Mouse (Mus musculus) urinary bladder, postnatal 4 days (tissue): ENCODE measurements around the gene Rsrp1.
A peak's percentile ranks its signal among the peaks of the same experiment; 100 is the strongest.

Experiments
- DNase-seq, 2 experiments: peaks; one replicate each; pipeline ENCODE4 v3.0.0; 2021 to 2022; ENCODE audit warnings: low spot score in 2 of 2

Gene Rsrp1

DNA sequence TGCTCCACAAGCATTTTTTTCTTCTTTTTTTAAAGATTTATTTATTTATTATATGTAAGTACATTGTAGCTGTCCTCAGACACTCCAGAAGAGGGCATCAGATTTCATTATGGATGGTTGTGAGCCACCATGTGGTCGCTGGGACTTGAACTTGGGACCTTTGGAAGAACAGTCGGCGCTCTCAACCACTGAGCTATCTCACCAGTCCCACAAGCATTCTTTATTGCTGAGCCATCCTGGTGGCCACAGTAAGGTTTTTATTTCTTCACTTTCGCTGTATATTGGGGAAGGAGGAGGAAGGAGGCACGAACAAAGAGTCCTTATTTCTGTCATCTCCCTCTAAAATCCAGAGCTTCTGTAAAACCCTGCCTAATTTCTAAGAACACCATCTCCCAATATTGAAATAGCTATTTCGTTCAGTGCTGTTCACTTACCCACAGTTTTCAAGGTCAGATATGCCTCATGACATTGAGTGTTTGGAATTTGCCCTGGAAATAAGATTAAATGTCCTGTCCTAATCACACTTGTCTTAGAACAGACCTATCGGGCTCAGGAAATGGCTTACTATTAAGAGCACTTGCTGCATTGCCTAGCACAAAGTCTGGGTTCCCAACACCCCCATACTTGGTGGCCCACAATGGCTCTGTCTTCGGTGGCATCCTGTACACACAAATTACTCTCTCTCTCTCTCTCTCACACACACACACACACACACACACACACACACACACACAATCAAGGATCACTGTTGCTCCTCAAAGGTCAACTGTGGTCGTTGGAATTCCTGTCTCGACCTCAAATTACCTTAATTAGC, 1.1 kb upstream of the Rsrp1 start:
- DNase-seq: no peak

DNA sequence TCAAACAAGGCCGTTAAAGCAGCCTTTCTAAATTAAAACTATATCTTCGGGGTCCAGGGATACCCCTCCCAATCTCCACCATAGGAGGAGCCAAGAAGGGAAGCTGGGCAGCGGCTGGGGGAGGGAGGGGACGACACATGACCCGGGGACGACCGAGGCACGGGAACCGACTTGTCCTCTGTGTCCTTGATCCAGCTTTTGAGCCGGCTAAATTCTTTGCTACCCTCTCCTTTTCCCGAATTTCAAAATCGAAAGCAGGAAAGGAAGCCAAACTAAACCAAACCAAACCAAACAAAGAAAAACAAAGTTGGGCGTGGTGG, 507 bp upstream of the Rsrp1 start:
- DNase-seq: peak; percentile 52 to 69

DNA sequence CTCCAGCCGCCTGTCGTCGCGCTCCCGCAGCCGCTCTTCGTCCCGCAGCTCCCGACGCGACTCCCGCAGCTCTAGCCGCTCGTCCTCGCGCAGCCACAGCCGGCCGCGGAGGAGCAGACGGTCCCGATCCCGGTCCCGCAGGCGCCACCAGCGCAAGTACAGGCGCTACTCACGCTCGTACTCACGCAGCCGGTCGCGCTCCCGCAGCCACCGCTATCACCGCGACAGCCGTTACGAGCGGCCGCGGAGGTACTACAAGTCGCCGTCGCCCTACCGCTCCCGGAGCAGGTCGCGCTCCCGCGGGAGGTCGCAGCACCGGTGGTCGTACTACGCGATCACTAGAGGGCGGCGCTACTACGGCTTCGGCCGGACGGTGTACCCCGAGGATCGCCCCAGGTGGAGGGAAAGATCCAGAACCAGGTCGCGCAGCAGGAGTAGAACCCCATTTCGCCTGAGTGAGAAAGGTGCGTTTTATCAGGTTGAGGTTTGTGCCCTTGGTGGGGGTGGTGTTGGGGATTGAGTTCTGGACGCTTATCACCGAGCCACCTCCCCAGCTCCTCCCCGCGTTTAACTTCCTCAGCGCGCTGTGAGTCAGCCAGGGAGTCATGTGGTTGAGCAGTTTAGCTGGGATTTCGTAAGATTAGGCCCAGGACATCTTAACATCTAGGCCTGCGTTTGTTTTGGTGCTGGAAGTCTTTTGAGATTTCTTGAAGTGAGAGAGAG, 788 bp downstream of the Rsrp1 start:
- peak; percentile 60 to 66 for DNase-seq

DNA sequence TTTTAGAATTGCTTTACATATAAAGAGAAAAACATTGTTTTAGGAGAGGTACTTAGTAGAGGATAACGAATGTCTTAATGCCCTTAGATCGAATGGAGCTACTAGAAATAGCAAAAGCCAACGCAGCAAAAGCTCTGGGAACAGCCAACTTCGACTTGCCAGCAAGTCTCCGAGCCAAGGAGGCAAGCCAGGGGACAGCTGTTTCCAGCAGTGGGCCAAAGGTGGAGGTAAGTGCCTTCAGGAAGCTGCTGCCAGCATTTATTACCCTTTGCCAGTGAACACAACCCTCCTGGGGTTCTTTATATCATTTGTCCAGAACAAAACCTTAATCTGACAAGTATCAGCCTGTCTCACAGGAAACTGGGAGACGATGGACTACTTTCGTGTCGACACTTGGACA, 1.8 kb downstream of the Rsrp1 start:
- no peak for DNase-seq

DNA sequence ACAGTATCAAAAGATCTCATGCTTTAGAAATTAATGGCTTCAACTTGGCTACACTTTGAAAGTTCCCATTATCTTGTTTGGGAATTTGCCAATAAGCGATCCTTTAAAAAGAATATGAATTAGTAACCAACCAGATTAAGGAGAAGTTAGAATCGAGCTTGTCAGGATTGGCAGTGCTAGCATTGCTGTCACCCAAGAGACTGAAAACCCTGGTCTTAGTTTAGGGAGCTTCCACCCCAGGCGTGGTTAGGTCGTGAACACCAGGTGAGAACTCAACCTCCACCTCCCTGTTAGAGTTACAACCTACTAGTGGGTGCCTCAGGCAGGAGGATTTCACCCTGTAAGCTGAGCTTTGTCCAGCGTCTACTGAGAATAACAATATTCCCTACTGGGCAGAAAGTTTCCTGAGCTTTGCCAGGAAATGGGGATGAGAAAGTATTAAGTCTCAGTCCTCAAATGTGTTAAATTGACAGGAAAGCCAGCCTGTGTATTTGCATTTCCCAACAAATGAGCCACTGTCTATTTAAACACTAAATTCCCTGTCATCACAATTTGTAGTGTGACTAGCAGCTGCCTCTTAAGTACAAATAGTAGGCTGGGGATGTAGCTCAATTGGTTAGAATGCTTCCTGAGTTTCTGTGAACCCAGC, 4.5 kb downstream of the Rsrp1 start:
- no peak for DNase-seq

DNA sequence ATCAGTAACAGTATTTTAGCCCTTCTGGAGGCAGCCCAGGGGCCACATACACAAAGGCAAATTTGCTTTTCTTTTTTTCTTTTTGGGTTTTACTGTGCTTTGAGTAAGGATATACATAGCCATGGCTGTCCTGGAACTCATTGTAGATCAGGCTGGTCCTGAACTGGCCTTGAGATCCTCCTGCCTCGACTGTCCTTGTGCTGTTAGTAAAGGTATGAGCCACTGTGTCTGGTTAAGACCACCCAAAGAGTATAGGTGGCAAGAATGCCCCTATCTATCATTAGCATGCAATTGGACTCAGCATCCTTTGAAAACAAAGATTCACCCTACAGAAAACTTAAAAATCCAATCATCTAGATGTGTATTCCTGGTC, 5.1 kb downstream of the Rsrp1 start:
- DNase-seq: no peak

DNA sequence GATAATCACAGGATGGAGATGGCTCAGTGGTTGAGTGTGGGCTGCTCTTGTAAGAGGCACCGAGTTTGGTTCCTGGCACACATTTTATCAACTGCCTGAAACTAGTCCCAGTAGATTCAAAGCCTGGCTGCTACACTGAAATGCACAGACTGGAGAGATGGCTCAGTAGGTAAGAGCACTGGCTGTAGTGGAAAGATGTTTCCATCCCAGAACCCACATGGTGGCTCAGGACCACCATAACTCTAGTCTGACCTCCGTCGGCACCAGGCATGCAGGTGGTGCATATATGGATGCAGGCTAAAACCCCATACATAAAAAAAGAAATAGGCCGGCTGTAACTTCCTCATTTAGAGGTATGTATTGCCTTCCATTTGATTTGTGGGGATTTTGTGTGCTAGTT, 6.1 kb downstream of the Rsrp1 start:
- no peak for DNase-seq

DNA sequence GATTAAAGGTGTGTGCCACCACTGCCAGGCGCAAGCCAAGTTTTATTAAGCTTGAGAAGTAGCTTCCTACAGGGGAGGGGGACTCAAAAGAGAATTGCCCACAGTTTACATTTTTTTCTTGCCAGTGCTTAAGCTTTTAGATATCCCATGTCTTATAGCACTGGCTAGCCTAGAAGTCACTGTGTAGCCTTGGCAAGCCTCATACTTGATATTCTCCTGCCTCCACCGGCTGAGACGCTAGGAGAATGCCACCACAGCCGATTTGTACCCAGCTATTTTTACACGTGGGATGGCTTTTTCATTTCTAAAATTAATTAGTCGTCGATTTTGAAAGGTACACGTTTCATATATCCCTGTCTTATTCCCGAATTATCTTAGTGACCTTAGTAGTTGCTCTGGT, 6.8 kb downstream of the Rsrp1 start:
- no peak for DNase-seq

DNA sequence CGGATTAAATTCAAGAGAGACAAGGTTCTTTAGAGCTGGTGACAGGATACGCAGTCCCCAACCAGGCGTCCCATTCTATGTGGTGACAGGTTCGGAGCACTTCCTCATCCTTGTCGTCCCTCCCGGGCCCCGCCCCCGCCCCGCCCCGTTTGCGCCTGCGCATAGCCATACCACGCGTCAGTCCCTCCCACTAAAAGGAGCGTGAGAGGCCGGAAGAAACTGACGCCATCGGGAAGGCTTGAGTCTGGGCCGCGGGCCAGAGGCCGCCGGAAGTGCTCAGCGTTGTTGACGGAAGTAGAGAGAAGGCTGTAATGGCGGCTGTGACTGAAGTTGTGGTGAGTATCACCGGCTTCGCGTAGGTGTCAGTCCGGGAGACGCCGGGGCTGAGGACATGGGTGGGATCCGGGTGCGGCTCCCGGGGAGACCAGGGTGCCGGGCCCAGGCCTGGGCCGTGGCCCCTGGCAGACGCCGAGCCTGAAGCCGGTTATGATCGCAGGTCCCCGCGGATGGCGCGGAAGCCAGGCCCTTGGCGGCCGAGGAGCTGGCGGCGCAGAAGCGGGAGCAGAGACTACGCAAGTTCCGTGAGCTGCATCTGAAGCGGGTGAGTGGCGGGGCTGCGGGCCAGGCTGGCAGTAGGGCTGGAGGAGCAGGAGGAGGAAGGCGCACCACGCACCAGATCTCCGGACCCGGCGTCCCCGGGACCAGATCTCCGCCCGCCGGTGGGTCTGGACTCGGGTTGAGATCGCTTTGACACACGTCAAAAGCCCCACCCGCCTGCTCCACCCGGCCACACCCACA, 7.5 kb downstream of the Rsrp1 start, which contains the start of gene Syf2:
Gene Syf2 (plus strand): TSS at position 215 of the 798 bp plus-strand sequence.
- peak; percentile 92 to 94 for DNase-seq

DNA sequence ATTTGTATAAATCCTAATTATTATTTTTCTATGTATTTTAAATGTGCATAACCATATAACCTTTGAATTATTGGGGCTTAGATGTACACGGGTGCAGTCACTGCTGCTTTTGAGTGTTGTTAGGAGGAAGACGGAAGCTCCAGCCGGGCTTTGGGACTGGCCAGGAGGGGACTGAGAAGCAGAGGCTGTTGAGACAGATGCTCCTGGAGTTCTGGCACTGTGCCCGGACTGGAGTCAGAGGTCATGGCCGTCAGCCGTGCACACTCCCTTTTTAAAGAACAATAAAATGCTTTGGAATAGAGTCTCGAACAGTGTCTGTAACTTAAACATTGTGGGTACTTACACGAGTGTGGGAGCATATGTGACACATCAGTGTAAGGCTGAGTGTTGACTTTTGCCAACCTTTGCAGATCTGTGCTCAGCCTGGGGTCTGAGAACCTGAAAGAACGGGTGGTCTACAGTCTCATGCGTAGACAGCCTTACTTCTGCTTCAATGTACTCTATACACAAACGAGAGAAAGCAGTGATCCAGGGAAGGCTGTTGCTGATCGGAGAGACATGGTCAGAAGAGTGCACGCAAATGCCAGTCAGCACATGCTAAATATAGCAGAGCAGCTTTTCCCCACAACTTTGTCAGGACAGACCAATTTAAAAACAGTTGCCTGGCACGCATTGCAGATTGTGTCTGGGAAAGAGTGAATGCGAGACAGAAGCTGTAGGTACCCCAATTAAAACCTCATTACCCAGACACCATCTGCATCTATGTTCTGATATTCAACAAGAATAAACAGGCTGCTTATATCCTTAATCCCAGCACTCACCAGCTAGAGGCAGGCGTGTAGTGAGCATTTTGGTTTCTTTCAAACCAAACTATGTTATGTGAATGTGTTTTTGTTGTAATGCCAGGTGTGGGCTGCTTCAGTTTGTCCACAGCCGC, 14.1 kb downstream of the Rsrp1 start:
- no peak for DNase-seq

DNA sequence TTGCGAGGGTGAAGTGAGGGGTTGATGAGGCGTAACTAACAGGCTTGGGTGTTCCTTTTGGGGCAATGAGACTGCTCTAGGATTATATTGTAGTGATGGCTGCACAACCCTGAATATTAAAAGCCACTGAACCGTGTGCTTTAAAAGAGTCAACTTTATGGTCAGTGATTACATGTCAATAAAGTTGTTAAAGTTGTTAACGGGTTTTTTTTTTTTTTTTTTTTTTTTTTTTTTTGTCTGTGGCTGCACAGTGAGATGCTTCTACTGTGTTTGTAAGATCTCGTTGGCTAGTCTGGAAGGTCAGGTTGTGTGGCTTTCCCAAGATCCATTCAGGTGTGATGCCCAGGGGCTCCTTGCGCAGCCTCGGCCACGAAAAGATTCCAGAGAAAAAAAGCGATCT, 16.5 kb downstream of the Rsrp1 start:
- no peak for DNase-seq

DNA sequence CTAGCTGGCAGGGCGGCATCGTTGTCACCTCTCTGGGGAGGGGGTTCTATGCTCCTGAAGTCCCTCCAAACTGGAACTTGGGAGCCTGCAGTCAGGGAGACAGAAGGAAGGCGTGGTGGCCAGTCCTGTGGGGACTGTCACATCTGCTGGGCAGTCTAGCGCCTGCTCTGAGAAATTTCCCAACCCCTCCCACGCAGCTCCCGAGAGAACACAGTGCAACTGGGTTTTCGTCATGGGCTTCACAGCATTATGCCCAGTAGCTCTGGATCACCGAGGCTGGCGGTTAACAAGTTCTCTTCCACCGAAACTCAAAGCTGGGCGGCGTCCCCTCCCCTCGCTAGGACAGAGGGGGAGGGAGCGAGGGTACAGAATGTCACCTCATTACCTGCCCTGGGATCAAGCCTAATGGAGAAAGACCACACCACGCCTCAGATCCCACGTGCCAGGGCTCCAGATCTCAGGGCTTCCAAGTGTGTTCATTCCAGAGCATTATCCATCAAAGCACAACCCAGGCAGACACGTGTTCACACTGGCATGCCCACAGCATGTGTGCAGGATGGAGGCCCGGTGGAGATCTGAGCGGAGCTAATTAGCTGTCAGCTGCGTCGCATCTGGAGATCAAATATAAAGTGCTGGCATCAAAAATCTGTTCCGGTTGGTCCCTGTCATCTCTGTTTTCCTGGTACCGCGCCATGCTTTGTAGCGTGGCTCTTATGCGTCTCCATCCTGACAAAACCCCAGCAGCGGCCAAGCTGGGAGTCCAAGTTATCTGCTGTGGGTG, 20.6 kb downstream of the Rsrp1 start:
- no peak for DNase-seq

DNA sequence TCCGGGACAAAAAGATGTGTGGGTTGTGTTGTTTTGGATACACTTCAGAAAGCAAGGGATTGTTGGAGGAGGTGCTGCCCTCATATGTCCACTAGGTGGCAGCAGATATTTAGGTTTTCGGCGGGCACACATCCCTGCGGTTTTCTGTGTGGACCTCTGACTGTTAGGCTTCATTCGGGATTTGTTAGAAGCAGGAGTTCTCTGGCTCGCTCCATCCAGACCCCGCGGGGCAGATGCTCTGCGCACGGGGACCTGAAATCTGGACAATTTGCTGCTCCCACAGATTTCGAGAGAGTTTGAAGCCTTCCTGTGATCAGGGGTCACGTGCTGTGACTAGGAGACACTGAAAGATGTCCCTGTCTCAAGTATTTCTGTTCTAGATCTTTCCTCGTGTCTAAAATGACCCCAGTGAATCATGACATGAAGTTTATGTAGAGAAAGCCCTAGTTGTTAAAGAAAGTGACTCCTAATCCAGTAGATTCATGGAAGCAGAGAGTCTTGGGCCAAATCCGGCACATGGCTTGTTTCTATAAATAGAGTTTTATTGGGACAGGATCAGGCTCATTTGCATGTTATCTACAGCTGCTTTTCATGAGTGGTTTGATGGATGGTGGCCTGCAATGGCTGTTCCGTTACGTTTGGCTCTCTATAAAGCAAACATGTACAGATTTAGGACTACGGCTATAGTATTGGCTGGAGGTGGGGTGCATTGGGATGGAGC, 22.8 kb downstream of the Rsrp1 start:
- DNase-seq: peak; percentile 59 to 77

DNA sequence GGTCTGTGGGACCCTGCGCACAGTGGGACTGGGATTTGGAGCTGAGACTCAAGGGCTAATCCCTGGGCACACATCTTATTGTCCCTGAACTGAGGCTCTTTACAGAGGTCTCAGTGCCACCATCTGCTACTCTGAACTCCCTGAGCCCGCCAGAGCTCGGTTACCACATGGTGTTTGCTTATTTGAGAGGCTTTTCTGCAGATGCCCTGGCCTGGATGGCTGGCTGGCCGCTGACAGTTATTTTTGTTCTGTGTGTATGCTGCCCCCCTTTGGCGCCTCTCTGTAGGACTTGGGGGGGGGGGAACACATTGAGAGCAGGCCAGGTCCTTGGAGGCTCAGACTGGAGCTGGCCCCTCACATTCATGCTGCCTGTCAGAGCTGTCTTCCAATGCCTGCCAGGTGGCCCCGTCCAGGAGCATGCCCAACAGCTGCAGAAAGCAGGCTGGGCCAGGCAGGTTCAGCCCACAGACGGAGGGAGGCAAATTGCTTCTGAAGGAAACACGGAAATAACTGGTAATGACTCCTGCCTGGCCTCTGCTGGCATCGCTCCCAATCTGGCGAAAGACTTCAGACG, 27.2 kb downstream of the Rsrp1 start:
- DNase-seq: peak; percentile 31 to 75

DNA sequence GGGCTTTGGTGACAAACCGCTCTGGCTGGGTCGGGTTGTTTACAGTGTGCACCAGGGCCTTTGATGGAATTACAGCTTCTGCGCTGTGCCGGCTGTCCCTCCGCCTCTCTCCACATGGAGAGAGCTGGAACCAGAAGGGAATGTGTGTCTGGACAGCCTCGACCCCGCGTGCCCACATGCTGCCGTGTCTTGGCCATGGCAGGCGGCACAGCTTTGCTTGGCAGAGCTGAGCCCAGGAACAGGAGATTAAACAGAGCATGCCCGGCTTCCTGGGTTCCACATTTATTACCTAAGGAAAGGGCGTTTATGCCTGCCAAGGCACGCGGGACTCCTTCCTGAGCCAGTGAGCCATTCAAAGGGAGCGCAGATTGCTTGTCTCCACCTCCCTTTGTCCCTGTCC, 31.1 kb downstream of the Rsrp1 start:
- no peak for DNase-seq

DNA sequence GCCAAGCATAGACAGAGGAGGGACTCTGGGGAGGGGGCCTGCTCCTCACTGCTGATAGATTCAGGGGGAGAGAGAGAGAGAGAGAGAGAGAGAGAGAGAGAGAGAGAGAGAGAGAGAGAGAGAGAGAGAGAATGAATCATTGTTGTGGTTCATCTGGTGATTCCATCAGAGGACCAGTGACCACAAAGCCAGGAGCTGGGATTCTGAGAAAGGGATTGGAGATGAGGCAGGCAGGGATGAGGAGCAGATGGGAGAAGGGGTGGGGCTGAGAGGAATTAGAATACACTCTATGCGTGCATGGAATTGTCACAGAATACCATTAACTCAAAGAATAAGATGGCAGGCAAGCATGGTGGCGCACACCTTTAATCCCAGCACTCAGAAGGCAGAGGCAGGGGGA, 31.8 kb downstream of the Rsrp1 start:
- no peak for DNase-seq

DNA sequence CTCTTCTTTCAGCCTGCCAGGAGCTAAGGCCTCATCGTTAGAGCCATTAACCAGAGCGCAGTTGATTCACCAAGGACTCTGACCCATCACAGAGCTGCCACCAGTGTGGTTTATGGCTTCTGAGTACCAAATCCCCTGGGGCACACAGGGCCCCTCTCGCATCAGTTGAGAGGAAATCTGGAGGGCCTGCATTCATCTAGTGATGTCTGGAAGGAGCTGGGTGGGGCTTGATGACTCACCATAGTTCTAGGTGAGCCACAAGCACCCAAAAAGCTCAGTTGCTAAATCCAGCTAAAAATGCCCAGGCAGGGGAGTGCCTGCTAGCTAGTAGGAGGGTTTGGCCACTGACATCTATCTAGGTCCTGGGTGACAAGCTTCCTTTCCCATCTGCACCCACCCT, 32.5 kb downstream of the Rsrp1 start:
- no peak for DNase-seq

DNA sequence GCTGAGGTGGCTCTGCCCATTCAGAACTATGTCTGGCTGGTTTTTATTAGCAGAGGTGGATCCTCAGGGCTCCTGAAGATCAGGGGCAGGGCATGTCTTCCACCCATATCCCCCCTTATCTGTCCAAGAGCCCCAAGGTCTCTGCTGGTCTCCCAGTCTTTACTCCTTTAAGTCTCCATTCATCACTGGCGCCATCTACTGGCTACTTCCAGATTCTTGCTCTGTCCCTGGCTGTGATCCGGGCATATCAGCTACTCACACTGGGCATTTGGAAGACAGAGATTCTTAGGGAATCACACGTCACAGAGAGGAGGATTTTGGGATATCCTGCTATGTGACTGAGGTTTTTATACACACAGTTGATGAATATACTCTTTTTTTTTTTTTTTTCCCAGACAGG, 32.9 kb downstream of the Rsrp1 start:
- peak in 1 of 2 experiments; percentile 83 for DNase-seq
